Mouse (Mus musculus) limb, embryonic 14.5 days (tissue): Measurements from ENCODE around the gene Serpinh1. TPM values are rescaled to one million over a fixed set of nuclear protein-coding genes. Genes with fewer than 3 reads are reported as not detected.

Experiments used
- ATAC-seq: fragments of 200-750 bp; cut with Nextera tagmentation; 2 replicates; pipeline ENCODE4 v1.8.0; 2017; ENCODE audit warnings: low read depth, moderate number of reproducible peaks, moderate TSS enrichment; ENCODE audit not compliant: low FRiP score
- DNase-seq: peaks from one replicate; pipeline ENCODE4 v3.0.0-alpha.2; 2015; ENCODE audit warnings: low spot score
- H3K27ac ChIP-seq: fragments of 300-500 bp; sonication (generic); replicated peaks from 2 replicates; pipeline ENCODE4 v1.5.1; 2014; ENCODE audit warnings: low read depth, mild to moderate bottlenecking, low read length, moderate library complexity, mixed read lengths
- H3K27me3 ChIP-seq: fragments of 300-500 bp; sonication (generic); 2 replicates; pipeline ENCODE4 v1.6.1; 2014; ENCODE audit warnings: low read length, mixed read lengths; ENCODE audit not compliant: control insufficient read depth, insufficient read depth
- H3K36me3 ChIP-seq: fragments of 300-500 bp; sonication (generic); 2 replicates; pipeline ENCODE4 v1.6.1; 2014; ENCODE audit warnings: mild to moderate bottlenecking, low read length, moderate library complexity, mixed read lengths; ENCODE audit not compliant: control insufficient read depth, insufficient read depth
- H3K4me1 ChIP-seq: fragments of 300-500 bp; sonication (generic); 2 replicates; pipeline ENCODE4 v1.6.1; 2014; ENCODE audit warnings: antibody characterized with exemption, low read length, mixed read lengths; ENCODE audit not compliant: control insufficient read depth, insufficient read depth
- H3K4me2 ChIP-seq: fragments of 300-500 bp; sonication (generic); replicated peaks from 2 replicates; pipeline ENCODE4 v1.6.1; 2014; ENCODE audit warnings: low read depth, mild to moderate bottlenecking, low read length, moderate library complexity; ENCODE audit not compliant: severe bottlenecking
- H3K4me3 ChIP-seq: fragments of 300-500 bp; sonication (generic); replicated peaks from 2 replicates; pipeline ENCODE4 v1.5.1; 2014; ENCODE audit warnings: low read length
- H3K9ac ChIP-seq: fragments of 300-500 bp; sonication (generic); 2 replicates; pipeline ENCODE4 v1.6.1; 2014; ENCODE audit warnings: mild to moderate bottlenecking, low read depth, low read length, moderate library complexity; ENCODE audit not compliant: severe bottlenecking
- H3K9me3 ChIP-seq: fragments of 300-500 bp; sonication (generic); 2 replicates; pipeline ENCODE4 v1.6.1; 2016; ENCODE audit warnings: low read length; ENCODE audit not compliant: control insufficient read depth
- POLR2A ChIP-seq: fragments of 200-500 bp; IDR thresholded peaks from 2 replicates; pipeline ENCODE4 v1.8.0; 2012; ENCODE audit warnings: inconsistent platforms, mild to moderate bottlenecking, moderate library complexity, borderline replicate concordance; ENCODE audit not compliant: insufficient read depth, insufficient read length; ENCODE audit errors: extremely low read depth
- WGBS: fragments of 180-500 bp; shearing (Covaris S2); extraction: QIAGEN DNeasy Blood & Tissue Kit; methylation state at CpG from one replicate; pipeline ENCODE4 v1.1.7; 2014; 5-methylcytosine and 5-hydroxymethylcytosine counted together
- polyA plus RNA-seq, 2 experiments: library from polyadenylated mRNA; depleted of rRNA in 1 of 2; stranded (reverse) in 1 of 2; unstranded in 1 of 2; fragments of >200 nt; fragmentation: Nextera tagmentation in 1 of 2; extraction: Ambion mirVana in 1 of 2; gene quantifications; 2 replicates each; pipeline versions ENCODE4 v1.2.1 to v1.2.3; 2012 to 2014

The Serpinh1 gene
- polyA plus RNA-seq, 2 experiments: 790 to 1,525 TPM

DNA sequence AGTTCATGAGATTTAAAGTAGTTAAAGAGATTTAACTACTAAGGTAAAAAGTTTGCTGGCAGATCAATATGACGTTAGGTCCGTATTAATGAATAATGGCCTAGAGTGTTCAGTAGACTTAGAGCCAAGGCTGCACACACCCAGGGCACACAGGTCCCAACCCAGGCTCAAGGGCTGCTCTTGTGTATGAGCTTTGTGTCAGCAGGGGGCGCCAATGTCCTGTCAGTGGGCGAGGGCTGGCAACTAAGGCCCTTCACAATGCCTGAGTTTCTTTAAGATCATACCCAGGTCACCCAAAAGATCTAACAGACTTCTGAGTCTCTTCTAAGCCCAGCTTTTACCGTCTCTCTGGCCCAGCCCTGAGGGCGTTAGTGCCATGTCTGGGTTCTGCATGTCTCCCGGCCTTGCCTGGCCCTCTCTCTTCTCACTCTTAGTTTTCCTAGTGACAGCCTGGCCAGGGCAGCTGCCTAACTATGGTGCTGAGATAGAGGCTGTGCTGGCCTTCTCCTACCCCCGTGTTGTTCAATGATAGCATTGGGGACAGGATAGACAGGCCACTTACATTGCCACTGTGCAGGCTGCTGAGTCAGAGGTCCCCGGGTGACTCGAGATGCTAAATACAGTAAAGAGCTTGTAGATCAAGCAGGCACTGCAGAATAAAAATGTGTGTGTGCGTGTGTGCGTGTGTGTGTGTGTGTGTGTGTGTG, 20.1 kb downstream of the Serpinh1 start:
- no peaks in the 10 kb centered on the region for H3K9me3 ChIP-seq
- ATAC-seq (peak; percentile 81), DNase-seq (peak; percentile 72)
- no peak overlapping the region for H3K4me2 ChIP-seq
- H3K27ac ChIP-seq: no peak overlapping the region
- no peaks in the 10 kb centered on the region for H3K36me3 ChIP-seq
- no peak overlapping the region for H3K4me3 ChIP-seq
- no peaks in the 10 kb centered on the region for H3K4me1 ChIP-seq
- no peak overlapping the region for H3K9ac ChIP-seq
- H3K27me3 ChIP-seq: no peaks in the 10 kb centered on the region
- 41% methylated on average over 12 of the region's 12 CpGs for WGBS
- no peak for TF ChIP-seq POLR2A

- Histone ChIP-seq H3K27me3 (no peaks in the 10 kb centered on the region), H3K4me1 (0 out of 2 replicates have a peak, but pooled peaks cover under 1% of the 10 kb centered on the region), H3K36me3 (no peaks in the 10 kb centered on the region), H3K9ac (no peak overlapping the region), H3K9me3 (no peaks in the 10 kb centered on the region), H3K27ac (no peak overlapping the region), H3K4me3 (no peak overlapping the region), H3K4me2 (no peak overlapping the region)
- 78% methylated on average over 5 of the region's 5 CpGs for WGBS
- no peak for TF ChIP-seq POLR2A
- DNase-seq: no peak
- ATAC-seq: no peak
These were observed 23.0 kb downstream of the Serpinh1 start for GRCm38 (mm10) chr7:99330012-99330411.

DNA sequence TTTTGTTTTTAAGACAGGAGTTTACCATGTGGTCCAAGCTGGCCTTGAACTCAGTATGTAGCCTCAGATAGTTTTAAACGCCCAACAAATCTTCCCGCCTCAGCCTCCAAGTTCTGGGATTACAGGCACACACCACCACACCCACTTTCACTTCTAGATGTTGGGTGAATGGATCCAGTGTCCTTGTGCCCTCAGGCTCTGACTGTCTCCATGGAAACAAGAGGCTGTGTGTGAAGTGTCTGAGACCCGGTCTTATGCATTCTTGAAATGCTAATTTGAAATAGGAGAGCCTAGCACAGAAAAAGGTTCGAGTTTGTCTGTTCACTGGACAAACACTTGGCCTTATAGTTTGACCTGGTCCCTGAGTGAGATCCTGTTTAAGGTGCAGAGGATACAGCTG, 24.2 kb downstream of the Serpinh1 start:
- no peak overlapping the region for H3K27ac ChIP-seq
- no peaks in the 10 kb centered on the region for H3K36me3 ChIP-seq
- DNase-seq (no peak), ATAC-seq (no peak)
- no peak for TF ChIP-seq POLR2A
- H3K9ac ChIP-seq: no peak overlapping the region
- H3K9me3 ChIP-seq: no peaks in the 10 kb centered on the region
- H3K27me3 ChIP-seq: no peaks in the 10 kb centered on the region
- no peak overlapping the region for H3K4me2 ChIP-seq
- no peak overlapping the region for H3K4me3 ChIP-seq
- WGBS: 54% methylated on average over 4 of the region's 4 CpGs
- 0 out of 2 replicates have a peak, but pooled peaks cover 5% of the 10 kb centered on the region for H3K4me1 ChIP-seq

DNA sequence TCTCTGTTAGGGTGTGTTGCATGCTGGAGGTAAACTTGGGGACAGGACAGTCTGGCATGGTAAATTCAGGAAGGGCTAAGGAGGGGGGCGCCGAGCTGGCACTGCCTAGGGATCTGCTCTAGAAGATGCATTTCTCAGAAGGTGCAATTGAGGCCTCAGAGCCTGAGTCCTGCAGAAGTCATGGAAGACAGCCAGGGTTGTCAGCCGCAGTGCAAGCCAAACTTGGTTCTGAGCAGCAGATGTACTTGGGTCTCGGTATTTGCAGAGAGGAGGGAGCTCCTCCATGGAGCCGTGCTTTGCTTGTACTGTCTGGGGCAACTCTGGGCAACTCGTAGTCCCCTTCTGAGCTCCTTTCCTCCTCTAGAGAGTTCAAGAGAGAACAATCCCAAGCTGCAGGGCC, 26.9 kb downstream of the Serpinh1 start:
- ATAC-seq (no peak), DNase-seq (no peak)
- WGBS: 62% methylated on average over 6 of the region's 6 CpGs
- Histone ChIP-seq H3K27me3 (no peaks in the 10 kb centered on the region), H3K27ac (no peak overlapping the region), H3K4me1 (0 out of 2 replicates have a peak, but pooled peaks cover 5% of the 10 kb centered on the region), H3K9ac (no peak overlapping the region), H3K36me3 (no peaks in the 10 kb centered on the region), H3K4me2 (no peak overlapping the region), H3K4me3 (no peak overlapping the region), H3K9me3 (no peaks in the 10 kb centered on the region)
- TF ChIP-seq POLR2A: no peak

- Histone ChIP-seq H3K4me1 (0 out of 2 replicates have a peak, but pooled peaks cover 5% of the 10 kb centered on the region), H3K4me3 (no peak overlapping the region), H3K27me3 (no peaks in the 10 kb centered on the region), H3K36me3 (no peaks in the 10 kb centered on the region), H3K27ac (no peak overlapping the region), H3K9ac (no peak overlapping the region), H3K4me2 (no peak overlapping the region), H3K9me3 (no peaks in the 10 kb centered on the region)
- no peak for DNase-seq
- 7% methylated on average over 10 of the region's 10 CpGs for WGBS
- TF ChIP-seq POLR2A: no peak
- no peak for ATAC-seq
These were observed 28.2 kb downstream of the Serpinh1 start for GRCm38 (mm10) chr7:99324810-99325209.
